ENCODE assay signal across 15 mouse cellular contexts in the genomic region with DNA sequence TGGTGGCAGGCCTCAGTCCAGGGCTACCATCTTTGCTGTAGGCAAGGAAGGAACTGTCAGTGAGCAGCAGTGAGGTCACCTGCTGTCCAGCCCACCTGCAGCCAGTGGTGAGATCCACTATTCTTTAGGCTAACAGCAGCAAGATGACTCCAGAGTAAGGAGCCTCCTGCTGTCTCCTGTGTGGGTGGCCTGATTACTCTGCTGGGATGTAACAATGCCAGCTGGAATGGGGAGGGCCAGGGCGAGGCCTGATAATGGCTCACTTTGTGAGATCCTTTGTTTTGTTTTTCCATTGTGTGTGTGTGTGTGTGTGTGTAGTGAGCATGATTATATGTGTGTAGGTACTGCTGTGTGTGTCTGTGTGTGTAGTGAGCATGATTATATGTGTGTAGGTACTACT.
DNase-seq lines count a peak whose midpoint lies in the region; ATAC-seq lines count a peak whose summit lies in the region.
"Had no signal": no experiment of that assay in that cellular context is flagged by ENCODE, and none has a peak within 500 bp of the region (broad histone marks: within the 10 kb centered on the region; RNA-seq: fewer than 3 reads in every experiment).

No protein-coding gene starts in this region.

- H3K4me2 ChIP-seq in hindbrain, embryonic 15.5 days: no peak overlapping the region
- H3K4me2 ChIP-seq in hindbrain, embryonic 16.5 days (ENCODE audit: low read length): no peak overlapping the region
- no peak overlapping the region for H3K4me2 ChIP-seq in midbrain, embryonic 13.5 days (replicated peaks)

- peak; percentile 14 to 16 for DNase-seq in right cerebral cortex, adult 2 months (ENCODE audit: low spot score in 2 of 2)
- no peak for DNase-seq in right cerebral cortex, postnatal 10 days (ENCODE audit: low spot score in 2 of 2)
- no peak for DNase-seq in spleen, postnatal 14 days (ENCODE audit: low spot score in 2 of 2)
- DNase-seq in embryo, embryonic 11 days: no peak
- DNase-seq: adrenal gland, postnatal 36 days; heart, postnatal 10 days; kidney, adult 11 months; kidney, postnatal 36 days; thymus, postnatal 25 days had no signal

- H3K9ac ChIP-seq in hindbrain, embryonic 15.5 days: no peak overlapping the region
- H3K9ac ChIP-seq in hindbrain, embryonic 16.5 days (ENCODE audit: low read depth, low read length): no peak overlapping the region; the same call in 1 of the 2 replicates
- H3K9ac ChIP-seq in midbrain, embryonic 13.5 days (replicated peaks): no peak overlapping the region

- H3K36me3 ChIP-seq in hindbrain, embryonic 15.5 days: no peaks in the 10 kb centered on the region
- no peaks in the 10 kb centered on the region for H3K36me3 ChIP-seq in hindbrain, embryonic 16.5 days (ENCODE audit: control insufficient read depth, insufficient read depth, low read length)
- no peaks in the 10 kb centered on the region for H3K36me3 ChIP-seq in midbrain, embryonic 13.5 days

- H3K4me3 ChIP-seq in hindbrain, embryonic 15.5 days: no peak overlapping the region
- no peak overlapping the region for H3K4me3 ChIP-seq in hindbrain, embryonic 16.5 days (ENCODE audit: low read length)
- no peak overlapping the region for H3K4me3 ChIP-seq in midbrain, embryonic 13.5 days (replicated peaks)

- 16% methylated on average over 1 of the region's 1 CpGs for WGBS in hindbrain, embryonic 15.5 days
- WGBS in hindbrain, embryonic 16.5 days: 26% methylated on average over 1 of the region's 1 CpGs
- 24% methylated on average over 1 of the region's 1 CpGs for WGBS in midbrain, embryonic 13.5 days

- H3K27me3 ChIP-seq in hindbrain, embryonic 15.5 days: no peaks in the 10 kb centered on the region
- no peaks in the 10 kb centered on the region for H3K27me3 ChIP-seq in hindbrain, embryonic 16.5 days (replicated peaks; ENCODE audit: control insufficient read depth, insufficient read depth, low read length)
- H3K27me3 ChIP-seq in midbrain, embryonic 13.5 days: no peaks in the 10 kb centered on the region

- peak; percentile 34; the same call in 1 of the 2 replicates for ATAC-seq in hindbrain, embryonic 15.5 days (ENCODE audit: low FRiP score, low read depth)
- no peak for ATAC-seq in hindbrain, embryonic 16.5 days
- ATAC-seq in midbrain, embryonic 13.5 days: peak; percentile 50; the same call in 1 of the 2 replicates
- no peak for ATAC-seq in megakaryocyte progenitor cell, adult 5-6 weeks (replicated peaks; ENCODE audit: poor library complexity)
- ATAC-seq: CD4-positive, CD25-positive, alpha-beta regulatory T cell, adult 4 months; lung, postnatal 0 days had no signal

- H3K9me3 ChIP-seq in hindbrain, embryonic 15.5 days: no peaks in the 10 kb centered on the region
- no peaks in the 10 kb centered on the region for H3K9me3 ChIP-seq in hindbrain, embryonic 16.5 days (ENCODE audit: control insufficient read depth, low read length)
- no peaks in the 10 kb centered on the region for H3K9me3 ChIP-seq in midbrain, embryonic 13.5 days

- H3K4me1 ChIP-seq in hindbrain, embryonic 15.5 days (replicated peaks): peaks cover 12% of the 10 kb centered on the region
- peaks cover 6% of the 10 kb centered on the region; the same call in 1 of the 2 replicates for H3K4me1 ChIP-seq in hindbrain, embryonic 16.5 days (ENCODE audit: control insufficient read depth, insufficient read depth, low read depth, low read length)
- H3K4me1 ChIP-seq in midbrain, embryonic 13.5 days (replicated peaks): peaks cover 15% of the 10 kb centered on the region; the same call in 1 of the 2 replicates

- no peak overlapping the region for H3K27ac ChIP-seq in hindbrain, embryonic 15.5 days (replicated peaks)
- no peak overlapping the region for H3K27ac ChIP-seq in hindbrain, embryonic 16.5 days (ENCODE audit: low read depth, low read length)
- no peak overlapping the region for H3K27ac ChIP-seq in midbrain, embryonic 13.5 days

Comparison
In these comparisons a context has a peak if more than half of its experiments do, and no peak if none do; other contexts are left out.
1. ATAC-seq: peak in hindbrain, embryonic 15.5 days (single experiment) and midbrain, embryonic 13.5 days (single experiment); none in hindbrain, embryonic 16.5 days (single experiment) and megakaryocyte progenitor cell, adult 5-6 weeks (single experiment).
2. DNase-seq: peak in right cerebral cortex, adult 2 months (2 of 2); none in right cerebral cortex, postnatal 10 days (0 of 2), spleen, postnatal 14 days (0 of 2) and embryo, embryonic 11 days (single experiment).